Mouse (Mus musculus) adrenal gland, adult 18-20 months (tissue): ENCODE measurements around the gene Epo. TPM values are rescaled to one million over a fixed set of nuclear protein-coding genes. Genes with fewer than 3 reads are reported as not detected.
A peak's percentile ranks its signal among the peaks of the same experiment; 100 is the strongest.

ENCODE experiments used
- DNase-seq, 2 experiments: peaks; one replicate each; pipeline ENCODE4 v3.0.0; 2021 to 2022; ENCODE audit warnings: low spot score in 2 of 2
- microRNA-seq, 2 experiments: library from miRNA; unstranded; fragments of <30 nt; microRNA quantifications; one replicate each; pipeline ENCODE4 v1.2.0; 2021; ENCODE audit warnings: borderline number of aligned reads in 2 of 2
- total RNA-seq, 2 experiments: library from RNA; stranded (reverse); gene quantifications; 1 replicate in 1 of 2; 2 replicates in 1 of 2; pipeline ENCODE4 v1.2.3; 2021

Gene Epo
- total RNA-seq, 2 experiments from 2014 or later: not detected

DNA sequence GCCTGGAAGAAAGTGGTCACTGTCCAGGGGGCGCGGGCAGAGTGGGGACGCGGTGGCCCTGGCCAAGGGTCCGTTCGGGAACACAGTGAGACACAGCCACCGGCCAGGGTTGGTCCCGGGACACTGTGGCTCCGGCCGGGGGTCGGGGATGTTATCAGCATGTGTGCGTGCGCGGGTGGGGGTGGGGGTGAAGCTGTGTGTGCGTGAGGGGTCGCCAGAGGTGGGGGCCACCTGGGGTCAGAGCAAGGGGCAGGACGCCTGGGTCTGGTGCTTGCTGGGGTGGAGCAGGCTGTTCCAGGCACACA lies 47.2 kb downstream of the Epo start:
- DNase-seq: no peak

- no peak for DNase-seq
Measured at GRCm38 (mm10) chr5:137485071-137485850, 47.8 kb downstream of the Epo start.

- DNase-seq: peak in 1 of 2 experiments; percentile 31
Measured at GRCm38 (mm10) chr5:137481897-137482296, 51.1 kb downstream of the Epo start.

DNA sequence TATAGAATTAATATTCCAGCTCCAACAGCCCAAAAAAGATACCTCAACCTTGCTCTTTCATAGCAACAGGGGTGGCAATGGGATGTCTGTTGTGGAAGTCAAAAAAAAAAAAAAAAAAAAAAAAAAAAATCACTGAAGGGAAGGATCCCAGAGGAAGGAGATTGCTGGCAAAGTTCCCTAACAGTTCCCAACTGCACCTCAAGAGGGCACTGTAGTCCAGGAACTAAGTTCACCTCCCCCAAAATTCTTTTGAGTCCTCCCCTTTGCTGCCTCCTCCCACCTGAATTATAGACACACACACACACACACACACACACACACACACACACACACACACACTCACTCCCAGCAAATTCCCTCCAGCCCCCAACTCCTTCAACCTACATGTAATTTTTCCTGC lies 51.9 kb downstream of the Epo start:
- DNase-seq: peak; percentile 65 to 69

- no peak for DNase-seq
Measured at GRCm38 (mm10) chr5:137476964-137477363, 56.1 kb downstream of the Epo start, which contains the start of gene Zan. TSS of gene Zan (minus strand) at chr5:137477064.

GRCm38 (mm10) chr5:137474351-137474750 lies 58.7 kb downstream of the Epo start:
- DNase-seq: no peak

DNA sequence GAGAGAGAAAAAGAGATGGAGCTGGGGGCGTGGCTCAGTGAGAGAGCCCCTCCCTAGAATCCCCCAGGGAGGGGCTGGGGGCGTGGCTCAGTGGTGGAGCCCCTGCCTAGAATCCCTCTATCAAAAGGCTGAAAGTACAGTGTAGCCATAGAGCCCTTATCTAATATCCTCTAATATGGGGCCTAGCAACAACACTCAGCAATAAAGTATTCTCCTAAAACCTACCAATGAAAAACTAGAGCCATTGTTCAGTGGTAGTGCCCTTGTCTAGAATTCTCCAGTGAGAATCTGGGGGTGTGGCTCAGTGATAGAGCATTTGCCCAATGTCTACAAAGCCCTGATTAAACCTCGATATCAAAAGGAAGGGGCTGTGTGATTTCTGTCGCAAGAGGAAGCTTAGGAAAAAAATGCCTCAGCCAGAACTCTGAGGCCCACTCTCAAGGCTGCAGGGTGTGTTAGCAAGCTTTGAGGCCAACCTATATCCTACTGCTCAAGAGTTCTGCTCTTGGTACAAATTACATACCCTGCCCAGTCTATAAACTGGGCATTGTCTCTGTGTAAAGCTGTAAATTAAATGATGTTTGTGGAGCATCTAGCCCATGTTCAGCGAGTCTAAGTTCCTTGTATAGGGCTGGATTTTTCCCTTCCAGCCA lies 60.7 kb downstream of the Epo start:
- no peak for DNase-seq

DNA sequence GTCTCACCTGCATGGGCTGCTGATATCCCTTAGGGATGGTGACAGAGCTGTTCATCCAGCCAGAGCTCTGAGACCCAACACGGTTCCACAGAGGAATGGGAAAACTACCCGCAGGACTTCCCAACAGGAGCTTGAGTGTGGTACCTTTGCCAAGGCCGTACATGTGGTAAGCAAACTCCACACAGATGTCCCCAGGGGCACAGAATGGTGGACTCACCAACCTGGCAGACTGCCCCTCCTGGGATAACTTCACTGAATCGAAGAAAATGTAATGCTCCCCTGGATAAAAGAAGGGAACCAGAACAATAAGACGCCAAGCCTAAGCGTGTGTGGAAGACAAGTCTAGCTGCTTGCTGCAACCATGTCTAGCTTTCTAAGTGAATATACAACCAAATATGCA lies 66.1 kb downstream of the Epo start:
- DNase-seq: no peak

DNA sequence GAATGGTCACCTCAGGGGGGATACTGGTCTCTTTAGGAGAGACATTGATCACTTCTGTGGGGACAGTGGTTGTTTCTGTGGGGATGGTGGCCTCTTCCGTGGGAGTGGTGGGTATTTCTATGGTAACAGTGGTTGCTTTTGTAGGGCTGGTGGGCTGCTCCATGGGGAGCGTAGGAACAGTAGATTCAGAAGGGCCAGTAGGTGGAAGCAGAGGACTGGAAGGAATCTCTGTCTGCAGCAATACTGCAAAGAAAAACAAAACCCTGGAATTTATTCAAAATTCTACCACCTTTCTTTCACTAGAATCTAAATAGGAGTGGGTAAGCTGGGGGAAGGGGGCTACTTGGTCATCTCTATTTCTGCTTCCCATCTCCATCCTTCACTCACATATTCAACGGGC lies 68.0 kb downstream of the Epo start:
- no peak for DNase-seq

DNA sequence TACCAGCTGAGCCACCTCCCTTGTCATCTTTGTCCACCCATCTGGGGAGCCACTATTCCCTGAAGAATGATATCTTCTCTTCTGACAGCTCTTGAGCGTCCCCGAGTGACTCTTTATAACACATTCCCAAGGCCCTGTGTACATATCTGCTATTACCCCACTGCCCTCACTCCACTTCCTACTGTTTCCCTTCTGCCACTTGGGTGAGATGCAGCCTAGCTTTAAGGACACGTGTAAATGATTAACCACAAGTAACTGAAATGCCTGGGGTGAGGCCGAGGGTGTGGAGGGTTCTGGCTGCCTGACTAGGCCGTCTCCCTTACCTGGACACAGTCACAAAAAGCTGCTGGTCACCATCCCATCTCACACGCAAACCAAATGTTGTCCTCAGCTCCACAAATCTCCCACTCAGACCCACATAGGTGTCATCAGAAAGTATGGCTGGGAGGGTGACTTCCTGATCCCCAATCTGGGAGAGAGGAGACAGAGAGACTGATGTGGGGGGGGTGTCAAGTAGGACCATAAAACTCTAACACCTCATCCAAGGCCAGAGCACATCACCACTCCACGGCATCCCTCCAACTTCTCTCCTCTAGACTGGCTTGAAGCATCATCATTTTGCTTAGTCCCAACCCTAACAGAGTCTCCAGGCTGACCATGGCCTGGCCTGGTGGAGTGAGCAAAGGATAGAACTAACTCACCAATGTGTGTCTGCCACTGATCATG lies 77.0 kb downstream of the Epo start:
- DNase-seq: no peak

GRCm38 (mm10) chr5:137455206-137455605 lies 77.8 kb downstream of the Epo start:
- DNase-seq: no peak

- no peak for DNase-seq
Measured at GRCm38 (mm10) chr5:137445536-137445935, 87.5 kb downstream of the Epo start.

- DNase-seq: peak in 1 of 2 experiments; percentile 17
Measured at GRCm38 (mm10) chr5:137440216-137440855, 92.7 kb downstream of the Epo start.

DNA sequence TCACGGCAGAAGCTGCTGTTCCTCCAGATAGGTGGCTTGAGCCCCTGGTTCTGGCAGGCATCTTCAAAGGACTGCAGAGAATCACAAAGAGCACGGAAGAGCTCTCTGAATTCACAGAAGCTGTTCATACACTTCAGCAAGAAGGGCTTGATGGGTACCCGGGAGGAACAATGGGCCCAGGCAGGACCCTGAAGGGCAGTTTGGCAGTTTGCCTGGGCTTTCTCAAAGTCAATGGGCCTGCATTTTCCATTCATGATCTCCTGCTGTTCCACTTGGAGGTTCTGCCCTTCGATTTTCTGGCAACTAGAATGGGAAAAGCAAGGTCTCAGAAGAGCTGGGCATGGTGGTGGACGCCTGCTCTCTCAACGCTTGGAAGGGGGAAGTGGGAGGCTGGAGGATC lies 99.2 kb downstream of the Epo start:
- no peak for DNase-seq

Small RNAs within 50 kb of the gene (microRNA-seq; reads per million reads assigned to microRNA genes)
- 0.61 to 1.9 reads per million in 2 experiments for gene Mir6418

Other genes starting within 250 kb of the Epo start
- 10 to 100 TPM; 10.0 to 12.9 TPM for gene Ache, start 245.7 kb downstream of the Epo start, total RNA-seq
- gene Ufsp1, start 238.6 kb downstream of the Epo start, total RNA-seq: 10 to 100 TPM in 1 of 2 experiments, 1 to 10 TPM in 1; 8.8 to 10.2 TPM
- gene Srrt, start 225.6 kb downstream of the Epo start, total RNA-seq: 100 to 1,000 TPM; 169 to 174 TPM
- 10 to 100 TPM; 30.1 to 39.4 TPM for gene Trip6, start 218.8 kb downstream of the Epo start, total RNA-seq
- 1 to 10 TPM; 8.4 to 8.6 TPM for gene Slc12a9, start 199.6 kb downstream of the Epo start, total RNA-seq
- 10 to 100 TPM; 42.4 to 47.0 TPM for gene Ephb4, start 183.1 kb downstream of the Epo start, total RNA-seq
- gene Zan, start 56.2 kb downstream of the Epo start, total RNA-seq: not detected
- gene Pop7, start 30.7 kb downstream of the Epo start, total RNA-seq: 10 to 100 TPM; 23.5 to 24.7 TPM
- gene Gigyf1, start 14.7 kb downstream of the Epo start, total RNA-seq: 10 to 100 TPM; 27.6 to 36.4 TPM
- gene Gnb2, start 268 bp upstream of the Epo start, total RNA-seq: 100 to 1,000 TPM; 517 to 525 TPM
- 1 to 10 TPM; 2.5 to 4.9 TPM for gene Actl6b, start 20.3 kb upstream of the Epo start, total RNA-seq
- 1 to 10 TPM; 1.8 to 2.7 TPM for gene Tfr2, start 36.6 kb upstream of the Epo start, total RNA-seq
- gene Mospd3, start 67.8 kb upstream of the Epo start, total RNA-seq: 10 to 100 TPM; 41.3 to 43.6 TPM
- gene Pcolce, start 80.5 kb upstream of the Epo start, total RNA-seq: 100 to 1,000 TPM; 667 to 880 TPM
- 1 to 10 TPM in 1 of 2 experiments, under 1 TPM in 1; 0.93 to 1.3 TPM for gene Fbxo24, start 95.8 kb upstream of the Epo start, total RNA-seq
- 10 to 100 TPM; 30.3 to 32.7 TPM for gene Lrch4, start 95.9 kb upstream of the Epo start, total RNA-seq
- 10 to 100 TPM; 10.7 to 11.3 TPM for gene Gm20605, start 95.9 kb upstream of the Epo start, total RNA-seq
- 1 to 10 TPM; 4.1 to 5.4 TPM for gene Sap25, start 108.1 kb upstream of the Epo start, total RNA-seq
- 10 to 100 TPM in 1 of 2 experiments, 1 to 10 TPM in 1; 6.7 to 27.5 TPM for gene Irs3, start 112.5 kb upstream of the Epo start, total RNA-seq
- gene Agfg2, start 151.5 kb upstream of the Epo start, total RNA-seq: 10 to 100 TPM; 25.3 to 28.8 TPM
- 1 to 10 TPM; 4.2 to 4.7 TPM for gene Nyap1, start 208.4 kb upstream of the Epo start, total RNA-seq
- gene Tsc22d4, start 212.5 kb upstream of the Epo start, total RNA-seq: 10 to 100 TPM; 72.5 to 80.5 TPM
- 10 to 100 TPM; 23.7 to 24.6 TPM for gene Ppp1r35, start 245.6 kb upstream of the Epo start, total RNA-seq